Mouse (Mus musculus) right cerebral cortex, postnatal 4 days (tissue): ENCODE data around the gene Stk39.

Source experiments
- DNase-seq: peaks from one replicate; pipeline ENCODE4 v3.0.0-alpha.2; 2022

Stk39 gene

DNA sequence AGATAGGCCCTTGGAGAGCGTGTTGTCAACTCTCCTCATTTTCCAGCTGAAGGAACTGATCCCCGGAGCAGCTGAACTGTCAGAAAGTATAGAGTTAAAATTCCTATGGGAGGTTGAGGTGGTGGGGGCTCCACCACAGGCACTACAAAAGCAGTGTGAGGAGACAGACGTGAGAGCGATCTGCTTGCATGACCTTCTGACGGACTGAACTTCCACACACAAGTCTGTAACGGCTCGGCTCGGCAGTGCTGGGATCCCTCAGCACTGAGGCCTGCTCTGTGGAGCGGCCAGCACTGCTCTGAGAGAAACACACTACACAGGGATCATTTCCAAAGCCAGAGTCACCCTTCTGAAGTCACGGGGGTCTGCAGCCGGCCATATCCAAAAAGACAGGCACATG lies 92.4 kb downstream of the Stk39 start:
- DNase-seq: no peak

GRCm38 (mm10) chr2:68378319-68378718 lies 93.7 kb downstream of the Stk39 start:
- no peak for DNase-seq

GRCm38 (mm10) chr2:68377251-68377681 lies 94.8 kb downstream of the Stk39 start:
- no peak for DNase-seq

GRCm38 (mm10) chr2:68376660-68377059 lies 95.4 kb downstream of the Stk39 start:
- DNase-seq: no peak

DNA sequence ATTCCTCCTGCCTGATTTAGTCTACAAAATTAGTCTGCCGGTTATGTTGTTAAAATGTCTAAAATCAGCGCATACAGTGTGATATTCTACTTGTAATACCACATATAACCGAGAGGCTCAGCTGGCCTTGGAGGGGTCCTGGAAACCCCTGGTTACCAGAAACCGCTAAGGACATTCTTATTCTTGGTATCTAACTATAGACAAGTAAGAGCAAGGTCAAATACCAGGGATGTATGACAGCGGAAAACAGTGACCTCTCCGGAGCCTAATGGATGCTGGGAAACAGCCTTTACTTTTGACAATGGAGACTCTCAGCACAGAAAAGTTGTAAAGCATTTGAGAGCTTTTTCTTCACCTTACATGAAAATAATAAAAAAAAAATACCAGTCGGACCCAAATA lies 97.9 kb downstream of the Stk39 start:
- no peak for DNase-seq

DNA sequence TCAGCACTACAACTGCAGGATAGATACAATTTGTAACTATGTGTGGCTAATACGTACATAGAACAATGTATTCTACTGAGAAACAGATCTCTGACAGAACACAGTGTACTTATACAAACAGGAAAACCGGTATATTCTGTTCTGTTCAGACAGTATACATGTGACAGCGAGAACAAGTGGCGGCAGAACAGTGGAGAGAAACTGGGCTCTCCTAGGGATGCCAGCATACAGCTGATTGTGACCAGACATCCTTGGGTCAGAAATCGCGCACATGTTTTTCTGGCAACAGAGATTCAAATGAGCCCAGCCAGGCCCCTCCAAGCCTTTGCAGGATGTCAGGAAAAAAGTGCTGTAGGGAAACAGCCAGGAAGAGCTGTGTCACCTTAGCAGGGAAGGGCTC lies 100.2 kb downstream of the Stk39 start:
- no peak for DNase-seq

DNA sequence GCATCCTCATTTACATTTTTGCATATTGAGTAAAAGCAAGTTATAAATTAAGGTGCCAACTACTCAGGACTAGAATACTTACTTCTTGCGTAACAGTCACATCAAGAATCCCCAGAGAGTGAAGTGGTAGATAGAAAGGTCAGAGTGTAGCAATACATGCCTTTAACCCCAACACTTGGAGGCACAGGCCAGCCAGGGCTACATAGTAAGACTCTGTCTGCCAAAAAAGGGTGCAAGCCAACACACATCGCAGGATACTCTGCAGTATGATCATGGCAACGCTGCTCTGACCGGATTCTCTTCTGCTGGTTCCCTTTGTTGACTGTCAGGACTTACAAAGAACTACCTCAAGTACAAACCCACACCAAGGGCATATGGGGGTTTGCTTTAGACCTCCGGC lies 101.7 kb downstream of the Stk39 start:
- DNase-seq: no peak

GRCm38 (mm10) chr2:68369080-68369479 lies 103.0 kb downstream of the Stk39 start:
- no peak for DNase-seq

- DNase-seq: no peak
Measured at GRCm38 (mm10) chr2:68367944-68368343, 104.1 kb downstream of the Stk39 start.

DNA sequence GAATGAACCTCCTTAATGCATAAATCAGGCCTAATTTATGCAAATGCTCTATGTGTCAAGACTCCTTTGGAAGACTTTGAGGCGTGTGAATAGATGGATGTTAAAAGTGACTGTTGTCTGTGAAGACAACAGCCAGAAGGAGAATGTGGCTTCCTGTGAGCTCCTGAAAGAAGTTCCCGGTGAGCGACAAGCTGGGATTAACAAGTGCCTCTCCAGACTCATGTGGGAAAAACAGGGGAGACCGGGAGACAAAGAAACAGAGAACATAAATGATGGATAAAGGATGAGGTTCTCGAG lies 105.2 kb downstream of the Stk39 start:
- no peak for DNase-seq

- DNase-seq: no peak
Measured at GRCm38 (mm10) chr2:68366091-68366896, 105.8 kb downstream of the Stk39 start.

GRCm38 (mm10) chr2:68365504-68365903 lies 106.6 kb downstream of the Stk39 start:
- no peak for DNase-seq

DNA sequence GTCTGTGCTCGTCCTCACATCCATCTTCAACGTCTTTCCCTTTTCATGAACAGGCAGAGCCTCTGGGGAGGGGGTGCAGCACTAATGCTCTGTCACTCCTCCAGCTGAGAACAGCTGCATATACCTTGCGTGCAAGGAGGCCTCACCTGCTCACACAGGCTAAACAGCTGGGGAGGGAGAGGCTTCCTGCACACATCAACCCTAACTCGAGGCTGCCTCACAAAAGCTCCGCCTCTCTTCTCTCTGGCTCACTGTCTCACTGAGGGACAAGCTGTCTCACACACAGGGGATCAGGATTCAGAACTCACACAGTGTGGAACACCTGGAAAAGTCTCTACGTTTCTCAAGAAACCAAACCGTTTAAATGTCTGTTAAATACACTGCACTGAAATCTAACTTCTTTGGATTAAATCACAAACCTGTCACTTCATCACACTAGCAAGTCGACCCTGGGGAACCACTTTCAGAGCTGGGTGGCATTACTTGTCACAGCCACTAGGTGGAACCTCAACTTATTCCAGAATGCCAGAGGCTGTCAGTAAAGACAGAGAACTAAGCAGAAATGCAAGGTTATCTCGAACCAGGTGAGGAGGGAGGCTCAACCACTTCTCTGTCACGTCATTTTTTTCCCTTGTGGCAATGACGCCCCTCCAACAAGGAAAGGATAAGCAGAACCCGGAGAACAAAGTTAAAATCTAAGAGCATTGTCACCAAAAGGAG lies 107.7 kb downstream of the Stk39 start:
- DNase-seq: no peak

DNA sequence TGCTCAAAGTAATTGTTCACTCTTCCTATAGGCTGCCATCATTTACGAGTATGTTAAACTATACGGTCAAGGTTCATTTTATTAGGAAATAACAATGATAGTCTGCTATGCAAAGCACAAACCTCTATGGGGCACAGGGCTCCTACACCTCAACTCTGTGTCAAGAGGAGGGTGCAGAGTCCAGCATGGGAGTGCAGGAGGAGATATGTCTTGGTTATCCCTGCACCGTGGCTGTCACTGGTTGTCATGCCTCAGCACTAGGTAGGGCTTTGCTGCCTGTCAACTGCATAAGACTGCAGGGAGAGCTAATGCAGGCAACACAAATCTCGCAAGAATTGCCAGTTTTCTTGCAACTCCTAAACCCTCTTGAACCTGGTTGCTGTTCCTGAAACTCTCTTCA lies 108.9 kb downstream of the Stk39 start:
- no peak for DNase-seq

GRCm38 (mm10) chr2:68361701-68362100 lies 110.4 kb downstream of the Stk39 start:
- DNase-seq: no peak

- peak; percentile 65 for DNase-seq
Measured at GRCm38 (mm10) chr2:68350621-68351020, 121.4 kb downstream of the Stk39 start.

DNA sequence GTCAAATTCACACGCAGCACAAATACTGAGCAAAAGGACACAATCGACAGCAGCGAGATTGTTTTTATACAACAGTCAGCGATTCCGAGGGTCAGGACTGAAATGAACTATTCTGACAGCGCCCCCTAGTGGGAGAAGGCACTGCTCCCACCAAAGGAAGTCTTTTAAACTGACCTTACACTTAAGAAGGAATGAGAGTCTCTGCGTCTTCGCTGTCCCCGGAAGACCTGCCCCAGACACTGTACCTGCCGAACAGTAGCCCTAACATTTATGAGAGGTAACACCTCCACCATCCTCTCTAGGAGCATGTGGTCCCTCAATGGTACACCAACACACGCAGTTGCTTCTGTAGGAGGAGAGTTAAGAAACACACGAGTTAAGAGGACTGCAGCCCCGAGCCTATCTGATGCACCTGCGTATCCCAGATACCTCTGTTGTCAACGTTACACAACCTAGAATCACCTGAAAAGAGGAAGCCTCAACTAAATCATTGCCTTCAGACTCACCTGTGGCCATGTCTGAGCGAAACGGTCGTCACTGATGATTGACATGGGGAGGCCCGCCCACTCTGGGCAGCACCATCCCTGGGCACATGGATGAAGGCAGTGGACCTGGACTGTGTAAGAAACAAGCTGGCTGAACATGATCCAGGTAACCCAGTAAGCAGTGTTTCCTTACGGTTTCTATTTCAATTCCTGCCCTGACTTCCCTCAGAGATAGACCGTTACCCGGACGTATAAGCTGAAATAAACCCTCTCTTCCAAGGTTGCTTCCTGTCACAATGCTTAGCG lies 122.3 kb downstream of the Stk39 start:
- peak; percentile 93 for DNase-seq

- no peak for DNase-seq
Measured at GRCm38 (mm10) chr2:68348966-68349365, 123.1 kb downstream of the Stk39 start.

DNA sequence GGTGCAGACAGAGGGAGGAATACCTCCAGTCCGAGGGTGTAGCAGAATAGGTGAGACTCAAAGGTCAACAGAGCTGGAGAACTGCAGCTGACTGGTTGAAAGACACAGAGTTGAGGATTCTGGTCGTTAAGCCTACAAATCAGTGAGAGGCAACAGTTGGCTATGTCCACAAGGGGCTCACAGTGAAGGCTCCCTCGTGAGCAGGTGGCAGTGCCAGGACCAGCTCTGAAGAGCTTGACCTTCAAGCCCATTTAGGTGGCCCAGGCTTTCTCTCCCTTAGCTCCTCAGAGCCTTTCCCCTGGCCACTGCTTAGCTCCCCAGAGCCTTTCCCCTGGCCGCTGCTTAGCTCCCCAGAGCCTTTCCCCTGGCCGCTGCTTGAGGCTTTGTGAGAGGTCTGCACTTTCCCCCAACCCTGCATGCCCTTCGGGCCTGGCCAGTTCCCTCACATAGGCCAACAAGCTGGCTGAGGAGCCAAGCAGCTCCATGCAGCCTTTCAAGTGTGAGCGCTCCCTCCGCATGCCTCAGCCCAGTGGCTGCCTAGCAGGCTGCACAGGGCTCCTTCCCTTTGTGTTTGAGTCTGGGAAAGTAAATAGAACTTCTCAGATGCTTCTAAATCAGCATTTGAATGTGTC lies 125.3 kb downstream of the Stk39 start:
- no peak for DNase-seq

DNA sequence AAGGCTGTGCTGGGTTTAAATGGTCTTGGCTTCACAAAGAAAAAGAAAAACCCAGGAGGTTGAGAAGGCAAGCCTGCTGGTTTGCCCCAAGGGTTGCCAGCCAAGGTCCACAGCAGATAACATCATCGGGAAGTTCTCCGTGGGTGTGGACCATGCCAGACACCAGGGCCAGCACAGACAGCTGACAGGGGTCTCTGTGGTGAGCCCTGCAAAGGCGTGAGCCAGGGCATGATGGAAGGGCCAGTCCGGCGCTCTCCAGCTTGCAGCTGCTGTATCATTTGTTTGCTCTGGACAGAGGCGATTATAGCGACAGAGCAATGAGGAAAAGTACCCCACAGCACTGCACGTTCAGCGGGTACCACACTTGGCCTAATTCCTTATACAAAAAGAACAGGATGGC lies 126.8 kb downstream of the Stk39 start:
- DNase-seq: no peak

GRCm38 (mm10) chr2:68343751-68344150 lies 128.3 kb downstream of the Stk39 start:
- DNase-seq: no peak

- DNase-seq: no peak
Measured at GRCm38 (mm10) chr2:68342122-68342646, 129.9 kb downstream of the Stk39 start.

GRCm38 (mm10) chr2:68336913-68337312 lies 135.2 kb downstream of the Stk39 start:
- DNase-seq: no peak
